Mouse (Mus musculus) forebrain, embryonic 12.5 days (tissue): Measurements from ENCODE around the gene Ifitm5. TPM values are rescaled to one million over a fixed set of nuclear protein-coding genes. Genes with fewer than 3 reads are reported as not detected.
A peak's percentile ranks its signal among the peaks of the same experiment; 100 is the strongest.

Source experiments
- ATAC-seq: fragments of 200-750 bp; cut with Nextera tagmentation; 2 replicates; pipeline ENCODE4 v1.8.0; 2017; ENCODE audit warnings: moderate TSS enrichment; ENCODE audit not compliant: low FRiP score
- H3K27ac ChIP-seq: fragments of 300-500 bp; sonication (generic); 2 replicates; pipeline ENCODE4 v1.5.1; 2016; ENCODE audit warnings: mild to moderate bottlenecking
- H3K27me3 ChIP-seq: fragments of 300-500 bp; sonication (generic); 2 replicates; pipeline ENCODE4 v1.6.1; 2016; ENCODE audit warnings: mild to moderate bottlenecking
- H3K36me3 ChIP-seq: fragments of 300-500 bp; sonication (generic); replicated peaks from 2 replicates; pipeline ENCODE4 v1.6.1; 2016; ENCODE audit warnings: mild to moderate bottlenecking
- H3K4me1 ChIP-seq: fragments of 300-500 bp; sonication (generic); 2 replicates; pipeline ENCODE4 v1.6.1; 2016
- H3K4me2 ChIP-seq: fragments of 300-500 bp; sonication (generic); 2 replicates; pipeline ENCODE4 v1.6.1; 2016; ENCODE audit warnings: mild to moderate bottlenecking, moderate library complexity
- H3K4me3 ChIP-seq: fragments of 300-500 bp; sonication (generic); replicated peaks from 2 replicates; pipeline ENCODE4 v1.5.1; 2016; ENCODE audit warnings: mild to moderate bottlenecking
- H3K9ac ChIP-seq: fragments of 300-500 bp; sonication (generic); 2 replicates; pipeline ENCODE4 v1.6.1; 2016; ENCODE audit warnings: mild to moderate bottlenecking
- H3K9me3 ChIP-seq: fragments of 300-500 bp; sonication (generic); 2 replicates; pipeline ENCODE4 v1.6.1; 2016
- WGBS: fragments of 180-500 bp; shearing (Covaris S2); methylation state at CpG from one replicate; pipeline ENCODE4 v1.1.7; 2016; 5-methylcytosine and 5-hydroxymethylcytosine counted together
- polyA plus RNA-seq: library from polyadenylated mRNA; unstranded; fragments of >200 nt; fragmentation: Nextera tagmentation; extraction: Ambion mirVana; gene quantifications from 2 replicates; pipeline ENCODE4 v1.2.1, GENCODE M21; 2016

Ifitm5 gene
- polyA plus RNA-seq, 1 experiment from 2014 or later: 0.78 TPM

DNA sequence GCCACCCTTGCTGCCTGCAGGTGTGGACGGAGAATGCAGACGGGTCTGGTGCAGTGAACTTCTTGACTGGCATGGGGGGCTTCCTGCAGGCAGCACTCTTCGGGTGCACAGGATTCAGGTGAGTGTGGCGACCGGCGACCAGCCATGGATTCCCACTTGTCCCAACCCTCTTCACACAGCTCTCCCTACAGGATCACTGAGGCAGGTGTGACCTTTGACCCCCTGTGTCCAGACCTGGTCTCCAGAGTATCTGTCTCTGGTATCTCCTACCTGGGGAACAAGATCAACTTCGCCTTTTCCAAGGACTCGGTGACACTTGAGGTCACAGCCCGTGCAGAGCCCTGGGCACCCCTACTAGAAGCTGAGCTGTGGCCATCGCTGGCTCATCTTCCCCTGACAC is 3.8 kb downstream of the Ifitm5 start:
- no peak for ATAC-seq
- Histone ChIP-seq H3K4me1 (peaks cover 24% of the 10 kb centered on the region), H3K4me3 (no peak overlapping the region), H3K27ac (no peak overlapping the region), H3K27me3 (0 out of 2 replicates have a peak, but pooled peaks cover 4% of the 10 kb centered on the region), H3K4me2 (no peak overlapping the region), H3K9ac (no peak overlapping the region), H3K36me3 (peaks cover 14% of the 10 kb centered on the region; the same call in 1 of the 2 replicates), H3K9me3 (no peaks in the 10 kb centered on the region)
- WGBS: 95% methylated on average over 10 of the region's 10 CpGs

DNA sequence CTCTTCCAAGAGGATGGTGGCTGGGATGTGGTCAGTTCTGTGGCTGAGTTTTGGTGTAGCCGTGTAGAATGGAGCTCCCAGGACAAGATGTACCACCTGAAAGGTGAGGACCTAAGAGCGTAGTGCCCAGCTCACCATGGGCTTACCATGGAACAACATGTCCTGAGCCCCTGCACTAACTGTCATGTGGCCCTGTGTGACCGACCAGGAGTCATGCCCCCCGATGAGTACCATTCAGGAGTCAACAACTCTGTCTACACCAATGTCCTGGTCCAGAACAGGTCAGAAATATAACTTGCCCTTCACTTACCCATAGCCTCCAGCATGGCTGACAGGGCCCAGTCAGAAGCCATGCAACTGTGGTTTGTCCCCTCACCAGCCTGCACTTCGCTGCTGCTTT is 4.8 kb downstream of the Ifitm5 start:
- no peak for ATAC-seq
- 94% methylated on average over 5 of the region's 5 CpGs for WGBS
- Histone ChIP-seq H3K27me3 (0 out of 2 replicates have a peak, but pooled peaks cover 4% of the 10 kb centered on the region), H3K9ac (no peak overlapping the region), H3K4me2 (no peak overlapping the region), H3K4me3 (no peak overlapping the region), H3K9me3 (no peaks in the 10 kb centered on the region), H3K36me3 (peaks cover 14% of the 10 kb centered on the region; the same call in 1 of the 2 replicates), H3K27ac (no peak overlapping the region), H3K4me1 (peaks cover 13% of the 10 kb centered on the region)

DNA sequence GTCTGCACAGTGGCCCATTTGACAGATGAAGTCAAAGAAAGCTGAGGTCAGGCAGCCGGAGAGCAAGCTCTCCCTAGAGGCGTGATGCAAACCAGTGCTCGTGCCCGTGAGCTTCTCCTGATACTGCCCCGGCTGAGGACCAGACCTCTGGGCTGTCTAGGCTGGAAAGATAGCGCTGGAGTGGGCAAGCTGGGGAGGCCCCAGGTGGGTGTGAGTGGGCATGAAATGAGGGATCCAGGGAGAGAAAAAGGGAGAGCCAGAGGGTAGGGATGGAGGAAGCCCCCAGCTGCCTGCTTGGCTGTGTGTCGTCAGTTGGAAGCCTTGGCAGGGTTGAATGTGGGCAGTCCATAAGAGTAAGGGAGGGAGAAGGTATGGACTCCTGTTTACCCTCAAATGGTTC is 5.9 kb downstream of the Ifitm5 start:
- Histone ChIP-seq H3K4me3 (no peak overlapping the region), H3K36me3 (peaks cover 14% of the 10 kb centered on the region; the same call in 1 of the 2 replicates), H3K9me3 (no peaks in the 10 kb centered on the region), H3K4me1 (peaks cover 16% of the 10 kb centered on the region), H3K27ac (no peak overlapping the region), H3K9ac (no peak overlapping the region), H3K27me3 (peaks cover 4% of the 10 kb centered on the region; the same call in 1 of the 2 replicates), H3K4me2 (no peak overlapping the region)
- ATAC-seq: no peak
- 94% methylated on average over 7 of the region's 7 CpGs for WGBS

DNA sequence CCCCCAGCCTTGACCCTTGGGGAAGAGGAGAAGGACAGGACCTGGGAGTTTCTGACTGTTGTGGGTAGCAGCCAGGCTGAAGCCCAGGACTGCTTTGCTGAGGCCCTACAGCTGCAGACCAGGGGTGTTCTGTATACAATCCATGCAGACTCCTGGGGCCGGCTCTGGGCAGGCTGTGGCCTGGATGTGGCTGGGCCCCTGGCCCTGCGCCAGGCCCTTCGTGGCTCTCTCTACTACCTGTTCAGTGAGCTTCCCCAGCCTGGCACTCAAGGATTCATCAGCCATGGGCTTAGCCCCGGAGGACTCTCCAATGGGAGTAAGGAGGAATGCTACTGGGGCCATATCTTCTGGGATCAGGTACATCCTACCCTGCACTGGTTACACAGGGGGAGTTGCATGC is 6.7 kb downstream of the Ifitm5 start:
- H3K36me3 ChIP-seq: peaks cover 14% of the 10 kb centered on the region; the same call in 1 of the 2 replicates
- no peak overlapping the region for H3K4me2 ChIP-seq
- H3K9ac ChIP-seq: no peak overlapping the region
- no peak overlapping the region for H3K27ac ChIP-seq
- H3K9me3 ChIP-seq: no peaks in the 10 kb centered on the region
- ATAC-seq: no peak
- H3K4me1 ChIP-seq: peaks cover 16% of the 10 kb centered on the region
- 90% methylated on average over 4 of the region's 4 CpGs for WGBS
- no peak overlapping the region for H3K4me3 ChIP-seq
- H3K27me3 ChIP-seq: peaks cover 4% of the 10 kb centered on the region; the same call in 1 of the 2 replicates

DNA sequence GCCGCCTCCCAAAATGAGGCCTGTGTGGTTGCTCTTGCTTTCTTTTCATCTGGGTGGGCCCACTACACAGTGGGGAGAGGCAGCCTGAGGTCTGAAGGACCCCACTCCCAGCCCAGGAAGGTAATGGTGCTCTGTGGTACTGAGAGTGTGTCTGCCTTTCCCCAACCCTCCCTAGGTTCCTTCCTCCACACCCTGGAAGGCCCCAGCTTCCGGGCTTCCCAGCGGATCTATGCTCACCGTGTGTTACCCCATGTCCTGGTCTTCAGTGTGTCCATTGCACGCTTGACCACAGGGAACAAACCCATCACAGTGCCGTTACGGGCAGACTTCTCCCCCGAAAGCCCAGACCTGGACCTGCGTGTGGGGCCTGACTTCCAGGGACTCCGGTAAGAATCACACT is 7.3 kb downstream of the Ifitm5 start:
- Histone ChIP-seq H3K27ac (no peak overlapping the region), H3K4me3 (no peak overlapping the region), H3K4me2 (no peak overlapping the region), H3K4me1 (peaks cover 16% of the 10 kb centered on the region), H3K9me3 (no peaks in the 10 kb centered on the region), H3K27me3 (peaks cover 4% of the 10 kb centered on the region; the same call in 1 of the 2 replicates), H3K9ac (no peak overlapping the region), H3K36me3 (peaks cover 8% of the 10 kb centered on the region; the same call in 1 of the 2 replicates)
- WGBS: 89% methylated on average over 10 of the region's 10 CpGs
- ATAC-seq: no peak

DNA sequence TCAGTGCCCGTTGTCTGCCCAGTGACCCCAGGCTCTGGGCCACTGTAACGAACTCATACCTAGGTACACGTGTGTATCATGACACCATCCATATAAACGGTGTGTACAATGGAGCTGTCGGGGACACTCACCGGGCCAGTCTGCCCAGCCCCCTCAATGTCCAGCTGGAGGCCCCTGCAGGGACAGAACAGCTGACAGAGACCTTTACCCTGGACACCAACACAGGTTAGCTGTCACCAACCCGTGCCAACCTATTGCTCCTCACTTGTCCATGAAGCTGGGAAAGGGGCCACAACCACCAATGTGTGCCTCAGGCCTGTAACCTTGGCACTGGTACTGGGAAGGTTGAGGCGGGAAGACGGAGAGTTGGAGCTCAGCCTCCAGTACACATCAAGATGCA is 7.8 kb downstream of the Ifitm5 start:
- Histone ChIP-seq H3K4me3 (peak overlapping the region; percentile 48), H3K27me3 (peaks cover 4% of the 10 kb centered on the region; the same call in 1 of the 2 replicates), H3K9ac (peak overlapping the region; percentile 69), H3K4me1 (peaks cover 16% of the 10 kb centered on the region), H3K9me3 (no peaks in the 10 kb centered on the region), H3K36me3 (peaks cover 8% of the 10 kb centered on the region; the same call in 1 of the 2 replicates), H3K4me2 (peak overlapping the region; percentile 65), H3K27ac (no peak overlapping the region)
- ATAC-seq: no peak
- 65% methylated on average over 9 of the region's 9 CpGs for WGBS

DNA sequence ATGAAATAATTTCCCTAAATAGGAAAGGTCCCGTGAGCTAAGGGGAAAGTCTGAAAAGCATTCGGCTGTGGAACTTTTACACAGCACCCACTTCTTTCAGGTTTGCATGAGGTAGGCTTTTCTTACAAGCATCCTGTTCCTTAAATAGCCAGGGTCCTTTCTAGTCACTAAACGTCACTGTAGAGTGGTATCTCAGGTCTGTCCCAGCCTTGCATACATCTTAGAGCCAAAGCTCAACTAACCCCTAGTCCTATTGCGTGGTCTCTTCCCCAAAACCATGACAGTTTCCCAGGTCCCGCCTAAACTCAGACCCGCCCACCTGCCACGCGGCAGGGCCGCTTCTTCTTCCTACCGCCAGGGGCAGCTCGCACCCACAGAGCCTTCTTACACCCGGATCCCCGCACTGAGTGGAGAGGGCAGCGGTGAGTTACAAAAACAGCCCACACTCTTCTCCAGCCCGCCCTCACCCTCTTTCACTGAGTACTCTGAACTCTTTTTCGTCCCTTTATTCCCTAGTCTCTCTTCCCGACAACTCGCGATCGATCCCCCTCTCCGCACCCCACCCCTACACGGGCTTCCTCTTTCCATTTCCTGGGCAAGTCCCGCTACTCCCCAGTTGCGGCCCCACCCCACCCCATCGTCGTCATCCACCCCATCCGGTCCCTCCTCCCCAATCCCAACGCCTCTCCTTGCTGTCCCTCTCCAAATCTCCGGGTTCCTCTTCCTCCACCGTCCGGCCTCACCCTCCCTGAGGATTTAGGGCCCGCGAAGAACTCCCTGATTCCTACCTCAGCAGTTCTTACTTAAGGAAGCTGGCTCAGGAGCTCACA is 8.7 kb downstream of the Ifitm5 start, which contains the start of gene Pgghg:
Gene Pgghg, plus strand, starts transcription at position 170 of the 830 bp plus-strand sequence.
- H3K4me3 ChIP-seq: peak within 1 kb of the TSS; percentile 48
- WGBS: 5% methylated on average over 33 of the region's 33 CpGs
- H3K36me3 ChIP-seq: peaks cover 5% of the 10 kb centered on the region; the same call in 1 of the 2 replicates
- peaks cover 16% of the 10 kb centered on the region for H3K4me1 ChIP-seq
- H3K9me3 ChIP-seq: no peaks in the 10 kb centered on the region
- H3K4me2 ChIP-seq: peak within 1 kb of the TSS; percentile 65
- peak; percentile 89 for ATAC-seq
- H3K27ac ChIP-seq: no peak within 1 kb of the TSS; the same call in 1 of the 2 replicates
- peak within 1 kb of the TSS; percentile 69 for H3K9ac ChIP-seq
- peaks cover 4% of the 10 kb centered on the region; the same call in 1 of the 2 replicates for H3K27me3 ChIP-seq

DNA sequence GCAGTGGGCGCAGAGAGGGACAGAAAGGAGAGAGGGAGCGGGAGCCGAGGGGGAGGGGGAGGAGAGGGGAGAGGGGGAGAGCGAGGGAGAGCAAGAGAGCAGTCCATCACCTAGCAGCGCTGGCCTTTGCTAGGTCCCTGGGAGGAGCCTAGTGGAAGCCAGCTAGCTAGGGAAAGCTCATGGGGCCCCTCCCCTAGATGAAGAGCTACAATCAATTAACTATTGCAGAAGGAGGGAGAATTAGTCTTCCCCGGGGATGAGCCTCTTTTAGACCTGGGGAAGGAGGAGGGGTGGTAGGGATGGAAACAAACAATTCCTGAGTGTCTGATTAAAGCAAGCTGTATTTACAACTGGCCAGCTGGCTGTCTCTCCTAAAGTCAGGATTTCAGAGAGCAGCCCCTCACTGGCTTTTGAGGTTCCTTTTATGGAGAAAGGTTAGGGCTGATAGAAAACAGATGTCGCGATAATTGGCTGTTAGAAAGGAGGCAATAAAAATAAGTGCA is 10.4 kb downstream of the Ifitm5 start:
- no peak overlapping the region for H3K27ac ChIP-seq
- H3K4me2 ChIP-seq: no peak overlapping the region
- H3K9me3 ChIP-seq: no peaks in the 10 kb centered on the region
- H3K36me3 ChIP-seq: no peaks in the 10 kb centered on the region; the same call in 1 of the 2 replicates
- H3K27me3 ChIP-seq: peaks cover 4% of the 10 kb centered on the region; the same call in 1 of the 2 replicates
- no peak overlapping the region for H3K9ac ChIP-seq
- peaks cover 16% of the 10 kb centered on the region for H3K4me1 ChIP-seq
- H3K4me3 ChIP-seq: no peak overlapping the region
- WGBS: 13% methylated on average over 8 of the region's 8 CpGs
- no peak for ATAC-seq

DNA sequence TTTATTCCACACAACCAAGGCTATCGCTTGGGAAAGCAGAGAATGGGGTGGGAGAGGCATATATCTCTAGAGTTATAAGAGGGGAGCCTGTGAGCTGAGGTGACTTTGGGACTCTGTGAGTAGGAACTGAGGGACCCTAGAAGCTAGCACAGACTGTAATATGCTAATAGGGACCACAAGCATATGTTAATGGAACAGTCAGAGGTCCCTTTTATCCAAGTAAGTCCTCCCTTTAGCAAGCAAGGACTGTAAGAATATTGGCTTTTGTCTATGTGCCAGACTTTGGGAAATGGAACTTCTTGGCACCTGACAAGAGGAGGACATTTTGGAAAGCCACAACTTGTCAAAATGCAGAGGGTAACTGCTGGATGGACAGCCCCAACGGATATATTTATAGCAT is 11.2 kb downstream of the Ifitm5 start:
- Histone ChIP-seq H3K4me3 (no peak overlapping the region), H3K4me2 (no peak overlapping the region), H3K9me3 (no peaks in the 10 kb centered on the region), H3K27ac (no peak overlapping the region), H3K36me3 (no peaks in the 10 kb centered on the region), H3K27me3 (peaks cover 4% of the 10 kb centered on the region; the same call in 1 of the 2 replicates), H3K4me1 (peaks cover 16% of the 10 kb centered on the region), H3K9ac (no peak overlapping the region)
- WGBS: 26% methylated on average over 2 of the region's 2 CpGs
- ATAC-seq: no peak

DNA sequence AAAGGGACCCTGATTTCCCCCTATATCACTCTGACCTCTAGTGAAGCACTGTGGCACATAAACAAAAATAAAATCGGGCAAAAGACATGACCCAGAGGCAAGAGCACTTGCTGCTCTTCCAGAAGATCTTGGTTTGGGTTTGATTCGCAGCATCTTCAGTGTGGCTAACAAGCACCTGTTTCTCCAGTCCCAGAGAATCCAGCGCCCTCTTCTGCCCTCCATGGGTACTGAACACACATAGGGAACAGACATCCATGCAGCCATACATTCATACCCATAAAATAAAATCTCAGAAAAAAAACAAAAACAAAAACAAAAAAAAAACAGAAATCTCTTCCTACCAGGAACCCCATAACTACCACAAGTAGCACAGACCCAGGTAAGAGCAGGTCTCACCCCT is 11.7 kb downstream of the Ifitm5 start:
- 45% methylated on average over 3 of the region's 3 CpGs for WGBS
- no peak overlapping the region for H3K9ac ChIP-seq
- H3K4me2 ChIP-seq: no peak overlapping the region
- no peaks in the 10 kb centered on the region for H3K9me3 ChIP-seq
- no peak overlapping the region for H3K4me3 ChIP-seq
- ATAC-seq: no peak
- H3K27me3 ChIP-seq: peaks cover 4% of the 10 kb centered on the region; the same call in 1 of the 2 replicates
- no peaks in the 10 kb centered on the region for H3K36me3 ChIP-seq
- H3K4me1 ChIP-seq: peaks cover 16% of the 10 kb centered on the region
- H3K27ac ChIP-seq: no peak overlapping the region

DNA sequence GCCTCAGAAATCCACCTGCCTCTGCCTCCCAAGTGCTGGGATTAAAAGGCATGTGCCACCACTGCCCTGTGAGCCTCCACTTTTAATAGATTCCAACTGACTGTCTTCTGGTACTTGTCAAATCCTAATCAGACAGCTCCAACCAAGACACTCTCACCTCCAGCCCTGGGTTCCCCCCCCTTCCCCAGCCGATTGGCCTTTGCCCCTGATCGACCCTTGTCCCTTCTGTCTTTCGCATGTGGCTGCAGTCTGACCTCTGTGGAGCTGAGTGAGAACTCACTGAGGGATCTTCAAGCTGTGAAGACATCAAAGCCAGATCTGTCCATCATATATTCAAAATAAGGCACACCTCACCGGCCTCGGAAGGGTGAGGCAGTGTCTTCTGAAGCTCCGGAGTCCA is 22.9 kb downstream of the Ifitm5 start:
- H3K36me3 ChIP-seq: no peaks in the 10 kb centered on the region
- 92% methylated on average over 6 of the region's 6 CpGs for WGBS
- no peak overlapping the region for H3K4me3 ChIP-seq
- H3K27me3 ChIP-seq: peaks cover 41% of the 10 kb centered on the region
- H3K4me1 ChIP-seq: peaks cover 13% of the 10 kb centered on the region
- H3K27ac ChIP-seq: no peak overlapping the region
- no peak overlapping the region for H3K9ac ChIP-seq
- no peak overlapping the region for H3K4me2 ChIP-seq
- no peak for ATAC-seq
- no peaks in the 10 kb centered on the region for H3K9me3 ChIP-seq

DNA sequence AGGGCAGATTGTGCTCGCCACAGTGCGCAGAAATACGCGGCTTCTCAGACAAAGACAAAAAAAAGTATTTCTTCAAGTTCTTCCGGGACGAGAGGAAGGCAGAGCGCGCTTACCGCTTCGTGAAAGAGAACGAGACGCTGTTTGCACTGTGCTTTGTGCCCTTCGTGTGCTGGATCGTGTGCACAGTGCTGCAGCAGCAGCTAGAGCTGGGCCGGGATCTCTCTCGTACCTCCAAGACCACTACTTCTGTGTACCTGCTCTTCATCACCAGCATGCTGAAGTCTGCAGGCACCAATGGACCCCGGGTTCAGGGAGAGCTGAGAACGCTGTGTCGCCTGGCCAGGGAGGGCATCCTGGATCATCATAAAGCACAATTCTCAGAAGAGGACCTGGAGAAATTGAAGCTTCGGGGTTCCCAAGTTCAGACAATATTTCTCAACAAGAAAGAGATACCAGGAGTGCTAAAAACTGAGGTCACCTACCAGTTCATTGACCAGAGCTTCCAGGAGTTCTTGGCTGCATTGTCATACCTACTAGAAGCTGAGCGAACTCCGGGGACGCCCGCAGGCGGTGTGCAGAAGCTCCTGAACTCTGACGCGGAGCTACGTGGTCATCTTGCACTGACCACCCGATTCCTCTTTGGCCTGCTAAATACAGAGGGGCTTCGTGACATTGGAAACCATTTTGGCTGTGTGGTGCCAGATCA is 26.9 kb downstream of the Ifitm5 start:
- WGBS: 19% methylated on average over 30 of the region's 30 CpGs
- H3K27me3 ChIP-seq: peaks cover 77% of the 10 kb centered on the region

More for the DNA sequence above, 26.9 kb downstream of the Ifitm5 start:
- H3K27ac ChIP-seq: no peak overlapping the region
- peaks cover 17% of the 10 kb centered on the region for H3K4me1 ChIP-seq
- H3K4me2 ChIP-seq: peak overlapping the region; percentile 90
- H3K36me3 ChIP-seq: no peaks in the 10 kb centered on the region
- no peaks in the 10 kb centered on the region for H3K9me3 ChIP-seq
- H3K4me3 ChIP-seq: peak overlapping the region; percentile 46
- peak overlapping the region; percentile 48; the same call in 1 of the 2 replicates for H3K9ac ChIP-seq
- no peak for ATAC-seq
